ENCODE assay signal across 7 mouse cellular contexts in the genomic region with DNA sequence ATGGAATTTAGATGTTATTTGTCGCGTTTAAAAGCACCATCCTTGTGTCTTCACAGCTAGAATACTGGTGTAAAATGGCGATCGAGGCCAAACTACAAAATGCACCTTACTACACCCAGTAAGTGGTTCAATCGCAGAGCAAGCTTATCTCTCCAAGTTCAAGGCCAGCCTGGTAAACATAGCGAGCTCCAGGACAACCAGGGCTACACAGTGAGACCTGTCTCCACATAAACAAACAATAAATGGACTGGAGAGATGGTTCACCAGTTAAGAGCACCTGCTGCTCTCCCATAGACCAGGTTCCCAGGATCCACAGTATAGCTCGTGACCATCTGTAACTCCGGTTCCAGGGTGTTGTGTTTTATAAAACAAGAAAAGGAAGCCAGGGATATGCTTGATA. TPM values are rescaled to one million over a fixed set of nuclear protein-coding genes. Genes with fewer than 3 reads are reported as not detected.
DNase-seq lines count a peak whose midpoint lies in the region; ATAC-seq and TF ChIP-seq lines count a peak whose summit lies in the region.

No protein-coding gene starts in this region.

- H3K4me2 ChIP-seq in lung, postnatal 0 days (replicated peaks; ENCODE audit: low read depth, low read length) = peak overlapping the region; percentile 69
- peak overlapping the region; percentile 41 for H3K4me2 ChIP-seq in forebrain, embryonic 15.5 days (replicated peaks)
- peak overlapping the region; percentile 62 for H3K4me2 ChIP-seq in liver, embryonic 11.5 days
- H3K4me2 ChIP-seq in stomach, embryonic 16.5 days (ENCODE audit: low read depth, low read length) = peak overlapping the region; percentile 97

- H3K9ac ChIP-seq in lung, postnatal 0 days (replicated peaks; ENCODE audit: low read depth) = no peak overlapping the region
- no peak overlapping the region for H3K9ac ChIP-seq in forebrain, embryonic 15.5 days (replicated peaks)
- H3K9ac ChIP-seq in liver, embryonic 11.5 days (ENCODE audit: low read depth, low read length) = no peak overlapping the region; the same call in 1 of the 2 replicates
- peak overlapping the region; percentile 39; the same call in 1 of the 2 replicates for H3K9ac ChIP-seq in stomach, embryonic 16.5 days (ENCODE audit: low read length)

- peaks cover 5% of the 10 kb centered on the region; the same call in 1 of the 2 replicates for H3K36me3 ChIP-seq in lung, postnatal 0 days (ENCODE audit: insufficient read depth, low read length)
- peaks cover 24% of the 10 kb centered on the region for H3K36me3 ChIP-seq in forebrain, embryonic 15.5 days
- H3K36me3 ChIP-seq in liver, embryonic 11.5 days (ENCODE audit: control insufficient read depth, insufficient read depth, low read length) = peaks cover 9% of the 10 kb centered on the region
- H3K36me3 ChIP-seq in stomach, embryonic 16.5 days (ENCODE audit: control insufficient read depth, insufficient read depth, low read length) = 0 out of 2 replicates have a peak, but pooled peaks cover 3% of the 10 kb centered on the region

- H3K27me3 ChIP-seq in lung, postnatal 0 days (replicated peaks; ENCODE audit: insufficient read depth, low read length) = no peaks in the 10 kb centered on the region
- no peaks in the 10 kb centered on the region for H3K27me3 ChIP-seq in forebrain, embryonic 15.5 days
- no peaks in the 10 kb centered on the region for H3K27me3 ChIP-seq in liver, embryonic 11.5 days (replicated peaks; ENCODE audit: control insufficient read depth, insufficient read depth, low read length)
- H3K27me3 ChIP-seq in stomach, embryonic 16.5 days (ENCODE audit: control insufficient read depth, insufficient read depth, low read length) = no peaks in the 10 kb centered on the region

- TF ChIP-seq CTCF in lung, postnatal 0 days (IDR thresholded peaks at IDR 0.05) = no peak
- no peak for TF ChIP-seq CTCF in lung, adult 2 months (IDR thresholded peaks at IDR 0.05; ENCODE audit: insufficient read depth, low read length)

- H3K4me1 ChIP-seq in lung, postnatal 0 days (ENCODE audit: insufficient read depth, low read depth, low read length) = no peaks in the 10 kb centered on the region
- H3K4me1 ChIP-seq in lung, adult 2 months (ENCODE audit: control insufficient read depth, insufficient read depth, low read length) = peaks cover 4% of the 10 kb centered on the region; the same call in 1 of the 2 replicates
- H3K4me1 ChIP-seq in forebrain, embryonic 15.5 days = peaks cover 12% of the 10 kb centered on the region
- peaks cover 4% of the 10 kb centered on the region for H3K4me1 ChIP-seq in liver, embryonic 11.5 days (replicated peaks; ENCODE audit: control insufficient read depth, insufficient read depth, low read length)
- H3K4me1 ChIP-seq in stomach, embryonic 16.5 days (ENCODE audit: control insufficient read depth, insufficient read depth, low read length) = peaks cover 6% of the 10 kb centered on the region; the same call in 1 of the 2 replicates

- no peak for TF ChIP-seq POLR2A in lung, adult 2 months (IDR thresholded peaks at IDR 0.05; ENCODE audit: borderline replicate concordance, extremely low read depth, low read depth, low read length)

- no peak for TF ChIP-seq EP300 in lung, postnatal 0 days (IDR thresholded peaks at IDR 0.05)

- 64% methylated on average over 8 of the region's 8 CpGs for WGBS in lung, postnatal 0 days
- 58% methylated on average over 8 of the region's 8 CpGs for WGBS in lung, adult 2 months
- 64% methylated on average over 8 of the region's 8 CpGs for WGBS in forebrain, embryonic 15.5 days
- 57% methylated on average over 8 of the region's 8 CpGs for WGBS in liver, embryonic 11.5 days
- WGBS in stomach, embryonic 16.5 days = 57% methylated on average over 8 of the region's 8 CpGs

- no peak overlapping the region for H3K27ac ChIP-seq in lung, postnatal 0 days (ENCODE audit: low read length)
- H3K27ac ChIP-seq in forebrain, embryonic 15.5 days (replicated peaks) = no peak overlapping the region
- H3K27ac ChIP-seq in liver, embryonic 11.5 days (ENCODE audit: low read depth, low read length) = no peak overlapping the region
- no peak overlapping the region for H3K27ac ChIP-seq in stomach, embryonic 16.5 days (ENCODE audit: low read length)

- no peak for ATAC-seq in lung, postnatal 0 days
- ATAC-seq in forebrain, embryonic 15.5 days (replicated peaks) = peak; percentile 21; the same call in 1 of the 2 replicates
- 0 out of 2 replicates have a peak, but pooled peaks have one; percentile 30 for ATAC-seq in liver, embryonic 11.5 days (replicated peaks; ENCODE audit: low FRiP score)
- ATAC-seq in stomach, embryonic 16.5 days (ENCODE audit: insufficient read depth, low FRiP score) = 0 out of 2 replicates have a peak, but pooled peaks have one; percentile 23

- H3K4me3 ChIP-seq in lung, postnatal 0 days (ENCODE audit: low read depth, low read length) = peak overlapping the region; percentile 91; the same call in 1 of the 2 replicates
- H3K4me3 ChIP-seq in lung, adult 2 months (replicated peaks; ENCODE audit: extremely low read depth, low read depth, low read length) = no peak overlapping the region
- peak overlapping the region; percentile 94 for H3K4me3 ChIP-seq in forebrain, embryonic 15.5 days
- H3K4me3 ChIP-seq in liver, embryonic 11.5 days (ENCODE audit: low read depth, low read length) = peak overlapping the region; percentile 95
- H3K4me3 ChIP-seq in stomach, embryonic 16.5 days (replicated peaks; ENCODE audit: low read length) = peak overlapping the region; percentile 97

- no peak for DNase-seq in lung, postnatal 0 days (ENCODE audit: low spot score)
- DNase-seq in lung, adult 2 months = no peak
- no peak for DNase-seq in liver, embryonic 11.5 days (ENCODE audit: low spot score)
- DNase-seq in urinary bladder, postnatal 36 days (ENCODE audit: low spot score in 2 of 2) = no peak
- no peak for DNase-seq in lung, postnatal 4 days

- no peaks in the 10 kb centered on the region for H3K9me3 ChIP-seq in lung, postnatal 0 days (ENCODE audit: low read length)
- H3K9me3 ChIP-seq in forebrain, embryonic 15.5 days = no peaks in the 10 kb centered on the region
- no peaks in the 10 kb centered on the region for H3K9me3 ChIP-seq in liver, embryonic 11.5 days (ENCODE audit: control insufficient read depth, low read length)
- no peaks in the 10 kb centered on the region for H3K9me3 ChIP-seq in stomach, embryonic 16.5 days (replicated peaks; ENCODE audit: control insufficient read depth, low read length)

RNA-seq across cellular contexts. Expression of a gene that starts 0.5 kb away (rescaled TPM):
- polyA plus RNA-seq in lung, postnatal 0 days (2015; fragmentation: Nextera tagmentation; extraction: Ambion mirVana) = 18.9 and 19.4 TPM in 2 replicates
- polyA plus RNA-seq in lung, adult 2 months (2012; rRNA removed) = 12.9 and 15.9 TPM in 2 replicates
- 41.2 and 42.3 TPM in 2 replicates for polyA plus RNA-seq in forebrain, embryonic 15.5 days (2015; fragmentation: Nextera tagmentation; extraction: Ambion mirVana)
- polyA plus RNA-seq in liver, embryonic 11.5 days (2014; fragmentation: Nextera tagmentation; extraction: Ambion mirVana) = 36.0 and 36.9 TPM in 2 replicates
- 24.8 and 25.0 TPM in 2 replicates for polyA plus RNA-seq in stomach, embryonic 16.5 days (2015; fragmentation: Nextera tagmentation; extraction: Ambion mirVana)

RNA-seq across cellular contexts. Expression of a gene that starts 48.1 kb away (rescaled TPM):
- 1.9 and 2.1 TPM in 2 replicates for polyA plus RNA-seq in lung, postnatal 0 days (2015; fragmentation: Nextera tagmentation; extraction: Ambion mirVana)
- polyA plus RNA-seq in lung, adult 2 months (2012; rRNA removed) = 14.2 and 15.2 TPM in 2 replicates
- 3.8 and 4.0 TPM in 2 replicates for polyA plus RNA-seq in forebrain, embryonic 15.5 days (2015; fragmentation: Nextera tagmentation; extraction: Ambion mirVana)
- polyA plus RNA-seq in liver, embryonic 11.5 days (2014; fragmentation: Nextera tagmentation; extraction: Ambion mirVana) = 0.22 and 0.47 TPM in 2 replicates
- polyA plus RNA-seq in stomach, embryonic 16.5 days (2015; fragmentation: Nextera tagmentation; extraction: Ambion mirVana) = 3.3 and 4.2 TPM in 2 replicates

RNA-seq across cellular contexts. Expression of a gene that starts 49.4 kb away (rescaled TPM):
- 74.3 and 75.9 TPM in 2 replicates for polyA plus RNA-seq in lung, postnatal 0 days (2015; fragmentation: Nextera tagmentation; extraction: Ambion mirVana)
- polyA plus RNA-seq in lung, adult 2 months (2012; rRNA removed) = 37.4 and 58.4 TPM in 2 replicates
- 113 and 119 TPM in 2 replicates for polyA plus RNA-seq in forebrain, embryonic 15.5 days (2015; fragmentation: Nextera tagmentation; extraction: Ambion mirVana)
- polyA plus RNA-seq in liver, embryonic 11.5 days (2014; fragmentation: Nextera tagmentation; extraction: Ambion mirVana) = 101 and 104 TPM in 2 replicates
- polyA plus RNA-seq in stomach, embryonic 16.5 days (2015; fragmentation: Nextera tagmentation; extraction: Ambion mirVana) = 94.8 and 100 TPM in 2 replicates

Comparison
In these comparisons a context has a peak if more than half of its experiments do, and no peak if none do; other contexts are left out.
1. H3K4me2 ChIP-seq: peak in every context shown above with its lines; median percentile 97 in stomach, embryonic 16.5 days; 69 in lung, postnatal 0 days; 62 in liver, embryonic 11.5 days; 41 in forebrain, embryonic 15.5 days.